Mouse (Mus musculus): Measurements from ENCODE around the gene Stk31. TPM values are rescaled to one million over a fixed set of nuclear protein-coding genes. Genes with fewer than 3 reads are reported as not detected.
"Not testable (repeated sequence)": the region's sequence is repeated elsewhere in the genome, so short reads cannot be mapped to it uniquely, and the experiment has no call there.

The Stk31 gene
- polyA plus RNA-seq, 1 experiment, result not detected

DNA sequence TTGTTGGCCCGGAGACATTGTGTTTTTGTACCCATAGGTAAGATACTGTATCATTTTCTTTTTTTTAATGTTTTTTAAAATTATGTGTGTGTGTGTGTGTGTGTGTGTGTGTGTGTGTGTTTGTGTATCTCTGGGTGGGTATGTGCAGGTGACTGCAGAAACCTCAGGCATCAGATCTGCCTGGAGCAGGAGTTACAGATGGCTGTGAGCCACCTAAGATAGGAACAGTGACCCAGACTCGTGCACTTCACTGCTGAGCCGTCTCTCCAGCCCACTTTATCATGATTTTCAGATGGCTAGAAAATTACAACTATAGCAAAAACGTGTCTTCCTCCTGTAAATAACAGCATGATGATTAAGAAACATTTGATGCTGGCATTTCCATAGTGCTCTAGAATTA, 22.7 kb upstream of the Stk31 start:
- H3K4me3 ChIP-seq (ENCODE audit: low read depth, low read length), result no peak overlapping the region
- H3K4me1 ChIP-seq (ENCODE audit: control insufficient read depth, insufficient read depth, insufficient read length, low read length), result peaks cover 7% of the 10 kb centered on the region; the same call in 1 of the 2 replicates
- H3K36me3 ChIP-seq (ENCODE audit: control insufficient read depth, insufficient read depth, low read length), result no peaks in the 10 kb centered on the region
- TF ChIP-seq POLR2A (IDR thresholded peaks at IDR 0.05; ENCODE audit: low read depth, low read length), result no peak
- TF ChIP-seq CTCF (IDR thresholded peaks at IDR 0.05; ENCODE audit: extremely low read depth, insufficient read length, insufficient replicate concordance, low read depth, low read length), result no peak
- no peak overlapping the region for H3K27ac ChIP-seq (ENCODE audit: insufficient read depth, low read depth, low read length)
- no peaks in the 10 kb centered on the region for H3K27me3 ChIP-seq (ENCODE audit: control insufficient read depth, insufficient read depth, low read length)
- 76% methylated on average over 4 of the region's 4 CpGs for WGBS

DNA sequence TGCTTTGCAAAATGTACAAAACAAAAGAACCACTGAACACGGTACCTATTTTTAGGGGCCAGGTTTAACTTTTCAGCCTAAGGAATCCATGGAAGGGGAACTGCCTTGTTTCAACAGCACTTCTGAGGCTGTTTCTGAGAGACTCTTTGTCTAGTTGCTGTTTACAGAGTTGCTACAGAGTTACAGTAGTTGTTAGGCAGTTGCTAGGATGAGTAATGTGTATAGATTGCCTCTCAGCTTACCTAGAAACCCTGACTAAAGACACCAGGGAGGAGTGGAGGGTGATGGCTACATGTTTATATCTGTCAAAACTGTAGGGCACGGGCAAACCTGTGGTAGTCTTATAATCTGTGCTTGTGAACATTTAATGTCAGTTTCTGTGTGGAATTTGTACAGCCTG, 21.5 kb upstream of the Stk31 start:
- TF ChIP-seq POLR2A (IDR thresholded peaks at IDR 0.05; ENCODE audit: low read depth, low read length) (no peak), CTCF (IDR thresholded peaks at IDR 0.05; ENCODE audit: extremely low read depth, insufficient read length, insufficient replicate concordance, low read depth, low read length) (no peak)
- Histone ChIP-seq H3K27ac (ENCODE audit: insufficient read depth, low read depth, low read length) (no peak overlapping the region), H3K4me1 (ENCODE audit: control insufficient read depth, insufficient read depth, insufficient read length, low read length) (no peaks in the 10 kb centered on the region), H3K36me3 (ENCODE audit: control insufficient read depth, insufficient read depth, low read length) (no peaks in the 10 kb centered on the region), H3K27me3 (ENCODE audit: control insufficient read depth, insufficient read depth, low read length) (no peaks in the 10 kb centered on the region), H3K4me3 (ENCODE audit: low read depth, low read length) (no peak overlapping the region)
- 77% methylated on average over 2 of the region's 2 CpGs for WGBS

DNA sequence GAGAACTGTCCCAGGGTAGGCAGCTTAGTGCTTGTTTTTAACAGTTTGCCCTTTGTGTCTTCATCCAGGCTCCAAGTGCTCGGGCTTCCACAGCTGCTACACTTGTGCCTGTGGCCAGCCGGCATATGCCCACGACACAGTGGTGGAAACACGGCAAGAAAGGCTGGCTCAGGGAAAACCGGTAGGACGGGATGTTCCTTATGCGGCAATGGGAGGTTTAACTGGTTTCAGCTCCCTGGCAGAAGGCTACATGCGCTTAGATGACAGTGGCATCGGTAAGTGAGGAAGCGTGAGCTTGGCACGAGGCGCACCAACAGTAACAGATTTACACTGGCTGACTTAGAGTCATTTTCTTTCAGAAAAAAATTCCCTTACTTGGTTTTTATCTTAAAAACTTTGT, 17.1 kb upstream of the Stk31 start:
- H3K36me3 ChIP-seq (ENCODE audit: control insufficient read depth, insufficient read depth, low read length), result no peaks in the 10 kb centered on the region; the same call in 1 of the 2 replicates
- H3K4me1 ChIP-seq (ENCODE audit: control insufficient read depth, insufficient read depth, insufficient read length, low read length), result no peaks in the 10 kb centered on the region
- TF ChIP-seq CTCF (IDR thresholded peaks at IDR 0.05; ENCODE audit: extremely low read depth, insufficient read length, insufficient replicate concordance, low read depth, low read length) (no peak), POLR2A (IDR thresholded peaks at IDR 0.05; ENCODE audit: low read depth, low read length) (no peak)
- no peak overlapping the region for H3K4me3 ChIP-seq (ENCODE audit: low read depth, low read length)
- H3K27ac ChIP-seq (ENCODE audit: insufficient read depth, low read depth, low read length), result no peak overlapping the region
- no peaks in the 10 kb centered on the region for H3K27me3 ChIP-seq (ENCODE audit: control insufficient read depth, insufficient read depth, low read length)
- 70% methylated on average over 12 of the region's 12 CpGs for WGBS

DNA sequence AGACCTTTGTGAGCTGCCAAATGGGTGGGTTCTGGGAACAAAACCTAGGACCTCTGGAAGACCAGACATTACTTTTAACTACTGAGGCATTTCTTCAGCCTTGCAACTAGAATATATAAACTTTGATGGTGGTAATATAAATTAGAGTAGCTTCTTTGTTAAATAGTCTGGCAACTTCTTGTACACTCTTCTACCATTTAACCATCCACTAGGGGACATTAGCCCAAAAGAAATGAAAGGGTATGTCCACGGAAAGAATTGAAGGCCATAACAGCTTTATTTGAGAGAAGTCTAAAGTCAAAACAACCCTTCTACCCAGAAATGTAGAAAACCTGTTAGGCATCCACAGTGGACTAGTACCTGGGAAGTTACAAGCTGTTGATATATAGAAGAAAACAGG, 1.1 kb upstream of the Stk31 start:
- WGBS, result 61% methylated on average over 1 of the region's 1 CpGs
- Histone ChIP-seq H3K27ac (ENCODE audit: insufficient read depth, low read depth, low read length) (no peak overlapping the region), H3K4me1 (ENCODE audit: control insufficient read depth, insufficient read depth, insufficient read length, low read length) (no peaks in the 10 kb centered on the region), H3K4me3 (ENCODE audit: low read depth, low read length) (no peak overlapping the region), H3K36me3 (ENCODE audit: control insufficient read depth, insufficient read depth, low read length) (no peaks in the 10 kb centered on the region), H3K27me3 (ENCODE audit: control insufficient read depth, insufficient read depth, low read length) (no peaks in the 10 kb centered on the region; the same call in 1 of the 2 replicates)
- no peak for TF ChIP-seq POLR2A (IDR thresholded peaks at IDR 0.05; ENCODE audit: low read depth, low read length)
- TF ChIP-seq CTCF (IDR thresholded peaks at IDR 0.05; ENCODE audit: extremely low read depth, insufficient read length, insufficient replicate concordance, low read depth, low read length), result no peak

DNA sequence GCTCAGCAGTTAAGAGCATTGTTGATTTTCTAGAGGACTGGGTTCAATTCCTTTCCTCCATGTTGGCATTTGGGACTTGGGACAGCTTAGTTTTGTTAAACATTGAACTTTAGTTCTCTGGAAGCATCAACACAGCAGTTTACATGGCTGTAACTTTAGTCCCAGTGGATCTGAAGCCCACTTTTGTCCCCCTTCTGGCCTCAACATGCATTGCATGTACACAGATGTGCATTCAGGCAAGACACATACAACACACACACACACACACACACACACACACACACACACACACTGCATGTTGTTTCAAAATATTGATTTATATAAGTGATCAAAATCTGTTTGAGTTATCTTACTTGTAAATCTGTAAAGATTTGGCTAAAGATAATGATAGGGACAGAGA, 2.1 kb downstream of the Stk31 start:
- H3K27me3 ChIP-seq (ENCODE audit: control insufficient read depth, insufficient read depth, low read length), result no peaks in the 10 kb centered on the region; the same call in 1 of the 2 replicates
- no peak overlapping the region for H3K27ac ChIP-seq (ENCODE audit: insufficient read depth, low read depth, low read length)
- H3K4me1 ChIP-seq (ENCODE audit: control insufficient read depth, insufficient read depth, insufficient read length, low read length), result no peaks in the 10 kb centered on the region
- TF ChIP-seq POLR2A (IDR thresholded peaks at IDR 0.05; ENCODE audit: low read depth, low read length) (no peak), CTCF (IDR thresholded peaks at IDR 0.05; ENCODE audit: extremely low read depth, insufficient read length, insufficient replicate concordance, low read depth, low read length) (no peak)
- H3K36me3 ChIP-seq (ENCODE audit: control insufficient read depth, insufficient read depth, low read length), result no peaks in the 10 kb centered on the region
- no peak overlapping the region for H3K4me3 ChIP-seq (ENCODE audit: low read depth, low read length)

DNA sequence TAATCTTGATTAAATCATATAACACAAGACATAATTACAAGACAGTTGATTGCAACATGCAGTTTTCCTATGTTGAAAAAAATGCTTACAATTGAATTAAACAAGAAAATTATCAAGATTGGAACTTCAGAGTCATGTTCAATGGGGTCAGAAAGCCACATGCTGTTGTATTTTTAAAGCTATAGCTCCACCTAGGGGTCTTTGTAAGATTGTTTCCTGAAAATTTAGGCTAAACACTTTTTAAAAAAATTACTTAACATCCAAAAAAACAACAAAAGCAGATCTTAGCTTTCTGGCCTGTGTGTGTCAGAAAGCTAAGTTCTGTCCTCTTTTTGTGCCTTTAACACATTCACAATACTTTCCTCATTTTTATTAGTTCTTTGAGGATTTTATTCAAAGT, 3.0 kb downstream of the Stk31 start:
- H3K36me3 ChIP-seq (ENCODE audit: control insufficient read depth, insufficient read depth, low read length), result no peaks in the 10 kb centered on the region
- no peaks in the 10 kb centered on the region; the same call in 1 of the 2 replicates for H3K27me3 ChIP-seq (ENCODE audit: control insufficient read depth, insufficient read depth, low read length)
- TF ChIP-seq CTCF (IDR thresholded peaks at IDR 0.05; ENCODE audit: extremely low read depth, insufficient read length, insufficient replicate concordance, low read depth, low read length), result no peak
- TF ChIP-seq POLR2A (IDR thresholded peaks at IDR 0.05; ENCODE audit: low read depth, low read length), result no peak
- no peaks in the 10 kb centered on the region for H3K4me1 ChIP-seq (ENCODE audit: control insufficient read depth, insufficient read depth, insufficient read length, low read length)
- H3K4me3 ChIP-seq (ENCODE audit: low read depth, low read length), result no peak overlapping the region
- H3K27ac ChIP-seq (ENCODE audit: insufficient read depth, low read depth, low read length), result no peak overlapping the region

DNA sequence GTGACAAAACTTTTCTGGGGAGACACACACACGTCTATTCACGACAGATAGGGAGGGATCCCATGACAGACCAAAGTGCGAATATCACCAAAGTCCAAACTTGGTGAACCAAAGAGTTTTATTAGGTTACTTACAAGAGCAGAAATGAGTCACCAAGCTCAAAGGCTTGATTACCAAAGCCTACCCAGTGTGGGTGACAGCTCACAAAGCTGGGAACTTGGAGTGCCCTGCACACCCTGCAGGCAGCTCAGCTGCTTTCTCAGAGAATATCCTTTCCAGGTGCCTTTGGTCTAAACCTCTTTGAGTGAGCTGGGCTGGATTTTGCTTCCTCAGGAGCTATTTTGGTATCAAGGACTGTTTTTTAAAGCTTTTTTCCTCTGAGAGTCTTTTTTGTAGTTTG, 15.4 kb downstream of the Stk31 start:
- 30% methylated on average over 3 of the region's 3 CpGs for WGBS
- H3K4me3 ChIP-seq (ENCODE audit: low read depth, low read length), result no peak overlapping the region
- no peaks in the 10 kb centered on the region for H3K36me3 ChIP-seq (ENCODE audit: control insufficient read depth, insufficient read depth, low read length)
- no peak overlapping the region; the same call in 1 of the 2 replicates for H3K27ac ChIP-seq (ENCODE audit: insufficient read depth, low read depth, low read length)
- TF ChIP-seq POLR2A (IDR thresholded peaks at IDR 0.05; ENCODE audit: low read depth, low read length) (no peak), CTCF (IDR thresholded peaks at IDR 0.05; ENCODE audit: extremely low read depth, insufficient read length, insufficient replicate concordance, low read depth, low read length) (no peak)
- no peaks in the 10 kb centered on the region for H3K27me3 ChIP-seq (ENCODE audit: control insufficient read depth, insufficient read depth, low read length)
- H3K4me1 ChIP-seq (ENCODE audit: control insufficient read depth, insufficient read depth, insufficient read length, low read length), result 0 out of 2 replicates have a peak, but pooled peaks cover 3% of the 10 kb centered on the region

DNA sequence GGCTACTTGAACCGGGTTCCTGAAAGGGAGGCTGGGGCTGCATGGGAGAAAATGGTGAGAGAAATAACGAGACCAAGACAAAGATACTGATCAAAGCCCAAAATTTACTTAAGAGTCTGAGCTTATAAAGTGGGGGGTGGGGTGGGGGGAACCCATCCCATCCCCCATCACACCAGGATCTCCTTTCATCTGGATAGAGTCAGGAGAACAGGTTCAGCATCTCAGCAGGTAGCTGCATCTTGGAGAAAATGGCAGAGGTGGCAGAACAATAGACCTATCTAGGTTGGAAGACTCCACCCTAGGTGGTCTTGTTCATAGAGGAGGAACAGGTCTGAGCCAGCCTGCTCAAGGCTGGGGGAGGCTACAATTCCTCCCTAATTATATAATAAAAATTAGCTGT, 17.6 kb downstream of the Stk31 start:
- WGBS, result 61% methylated on average over 2 of the region's 2 CpGs
- H3K4me1 ChIP-seq (ENCODE audit: control insufficient read depth, insufficient read depth, insufficient read length, low read length); H3K27ac ChIP-seq (ENCODE audit: insufficient read depth, low read depth, low read length); H3K36me3 ChIP-seq (ENCODE audit: control insufficient read depth, insufficient read depth, low read length); H3K4me3 ChIP-seq (ENCODE audit: low read depth, low read length); H3K27me3 ChIP-seq (ENCODE audit: control insufficient read depth, insufficient read depth, low read length): not testable (repeated sequence)

Data from small intestine, adult 2 months (tissue).